Mouse (Mus musculus) forebrain, embryonic 11.5 days (tissue): ENCODE data around the gene Ifit1bl2. TPM values are rescaled to one million over a fixed set of nuclear protein-coding genes. Genes with fewer than 3 reads are reported as not detected.
A peak's percentile ranks its signal among the peaks of the same experiment; 100 is the strongest.
"Not testable (repeated sequence)": the region's sequence is repeated elsewhere in the genome, so short reads cannot be mapped to it uniquely, and the experiment has no call there.

ENCODE experiments used
- ATAC-seq: fragments of 200-750 bp; cut with Nextera tagmentation; replicated peaks from 2 replicates; pipeline ENCODE4 v1.8.0; 2017; ENCODE audit warnings: moderate TSS enrichment; ENCODE audit not compliant: low FRiP score
- DNase-seq: peaks from one replicate; pipeline ENCODE4 v3.0.0-alpha.2; 2017; ENCODE audit warnings: low spot score
- H3K27ac ChIP-seq: fragments of 300-500 bp; sonication (generic); 2 replicates; pipeline ENCODE4 v1.5.1; 2014; ENCODE audit warnings: low read depth, low read length
- H3K27me3 ChIP-seq: fragments of 300-500 bp; sonication (generic); 2 replicates; pipeline ENCODE4 v1.6.1; 2014; ENCODE audit warnings: mild to moderate bottlenecking, low read length, mixed read lengths; ENCODE audit not compliant: control insufficient read depth, insufficient read depth
- H3K36me3 ChIP-seq: fragments of 300-500 bp; sonication (generic); 2 replicates; pipeline ENCODE4 v1.6.1; 2014; ENCODE audit warnings: mild to moderate bottlenecking, low read length, moderate library complexity, mixed read lengths; ENCODE audit not compliant: control insufficient read depth, insufficient read depth
- H3K4me1 ChIP-seq: fragments of 300-500 bp; sonication (generic); replicated peaks from 2 replicates; pipeline ENCODE4 v1.6.1; 2014; ENCODE audit warnings: low read length, mixed read lengths; ENCODE audit not compliant: control insufficient read depth, insufficient read depth
- H3K4me2 ChIP-seq: fragments of 300-500 bp; sonication (generic); 2 replicates; pipeline ENCODE4 v1.6.1; 2014; ENCODE audit warnings: low read depth, mild to moderate bottlenecking, low read length, moderate library complexity, mixed read lengths; ENCODE audit not compliant: severe bottlenecking
- H3K4me3 ChIP-seq: fragments of 300-500 bp; sonication (generic); 2 replicates; pipeline ENCODE4 v1.5.1; 2014; ENCODE audit warnings: low read depth, low read length
- H3K9ac ChIP-seq: fragments of 300-500 bp; sonication (generic); 2 replicates; pipeline ENCODE4 v1.6.1; 2014; ENCODE audit warnings: low read length
- H3K9me3 ChIP-seq: fragments of 300-500 bp; sonication (generic); 2 replicates; pipeline ENCODE4 v1.6.1; 2016; ENCODE audit warnings: low read length, mixed read lengths; ENCODE audit not compliant: control insufficient read depth
- WGBS: fragments of 180-500 bp; shearing (Covaris S2); extraction: QIAGEN DNeasy Blood & Tissue Kit; methylation state at CpG from one replicate; pipeline ENCODE4 v1.1.7; 2014; 5-methylcytosine and 5-hydroxymethylcytosine counted together
- polyA plus RNA-seq: library from polyadenylated mRNA; unstranded; fragments of >200 nt; fragmentation: Nextera tagmentation; extraction: Ambion mirVana; gene quantifications from 2 replicates; pipeline ENCODE4 v1.2.1, GENCODE M21; 2014

The Ifit1bl2 gene
- polyA plus RNA-seq, 1 experiment from 2014 or later: 0.09 TPM

DNA sequence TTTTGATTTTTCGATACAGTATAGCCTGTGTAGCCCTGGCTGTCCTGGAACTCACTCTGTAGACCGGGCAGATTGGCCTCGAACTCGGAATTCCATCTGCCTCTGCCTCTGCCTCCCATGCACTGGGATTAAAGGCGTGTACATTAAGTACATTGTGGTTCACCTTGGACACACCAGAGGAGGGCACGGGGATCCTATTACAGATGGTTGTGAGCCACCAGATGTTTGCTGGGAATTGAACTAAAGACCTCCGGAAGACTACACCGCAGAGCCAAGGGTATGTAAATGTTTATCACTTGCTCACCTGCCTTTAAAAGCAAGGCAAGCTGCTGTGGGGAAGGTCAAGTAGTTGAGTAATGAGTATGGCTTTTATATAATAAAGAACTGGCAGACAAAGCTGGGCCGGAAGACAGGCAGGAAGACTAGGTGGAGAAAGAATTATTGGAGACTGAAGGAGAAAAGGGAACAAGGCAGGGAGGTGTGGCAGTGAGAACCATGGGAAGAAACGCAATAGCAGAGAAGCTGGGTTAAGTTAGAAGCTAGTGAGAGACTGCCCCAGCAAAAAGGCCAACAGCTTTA is 14.8 kb upstream of the Ifit1bl2 start:
- DNase-seq (no peak), ATAC-seq (no peak)
- no peak overlapping the region for H3K4me2 ChIP-seq
- WGBS: 86% methylated on average over 10 of the region's 10 CpGs
- no peak overlapping the region for H3K4me3 ChIP-seq
- no peaks in the 10 kb centered on the region for H3K27me3 ChIP-seq
- no peaks in the 10 kb centered on the region for H3K4me1 ChIP-seq
- H3K36me3 ChIP-seq: no peaks in the 10 kb centered on the region
- H3K27ac ChIP-seq: no peak overlapping the region
- no peak overlapping the region for H3K9ac ChIP-seq
- H3K9me3 ChIP-seq: no peaks in the 10 kb centered on the region

DNA sequence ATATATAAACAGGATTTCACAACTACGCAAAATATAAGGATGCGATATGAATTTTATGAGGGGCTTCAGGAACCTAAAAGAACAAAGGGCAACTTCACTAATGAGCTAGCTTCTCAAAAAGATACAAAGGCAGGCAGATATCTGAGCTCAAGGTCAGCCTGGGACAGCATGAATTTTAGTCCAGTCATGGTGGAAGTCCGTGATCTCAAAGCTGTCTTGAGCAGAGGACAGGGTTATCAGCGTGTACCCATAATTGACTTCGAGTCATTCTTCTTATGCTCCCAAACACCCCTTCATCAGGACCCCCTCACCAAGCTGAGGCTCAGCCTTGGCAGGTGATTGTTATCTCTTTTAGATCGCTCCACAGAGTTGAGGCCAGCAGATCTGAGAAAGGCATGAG is 10.5 kb upstream of the Ifit1bl2 start:
- DNase-seq: no peak
- Histone ChIP-seq H3K4me2 (no peak overlapping the region), H3K9ac (no peak overlapping the region), H3K27me3 (no peaks in the 10 kb centered on the region), H3K36me3 (no peaks in the 10 kb centered on the region), H3K27ac (no peak overlapping the region), H3K9me3 (no peaks in the 10 kb centered on the region), H3K4me1 (no peaks in the 10 kb centered on the region), H3K4me3 (no peak overlapping the region)
- WGBS: 86% methylated on average over 6 of the region's 6 CpGs
- ATAC-seq: no peak

DNA sequence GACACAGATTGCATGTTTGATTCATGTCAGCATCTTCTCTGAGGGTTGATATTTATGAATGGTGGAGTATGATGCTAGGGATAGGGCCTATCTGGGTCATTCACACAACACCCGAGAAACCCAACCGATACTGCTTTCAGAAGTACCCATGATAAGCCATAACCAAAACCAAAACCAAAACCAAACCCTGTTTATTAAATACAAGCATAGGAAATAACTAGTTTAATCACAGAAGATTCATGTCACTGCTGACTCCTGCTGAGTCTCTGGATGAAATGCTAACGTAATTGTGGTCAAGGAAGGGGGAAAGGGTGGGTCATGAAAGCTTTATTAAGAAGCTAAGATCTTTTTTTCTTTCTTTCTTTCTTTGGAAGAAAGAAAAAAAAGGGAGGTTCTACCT is 9.7 kb upstream of the Ifit1bl2 start:
- no peaks in the 10 kb centered on the region for H3K4me1 ChIP-seq
- DNase-seq (no peak), ATAC-seq (no peak)
- H3K36me3 ChIP-seq: no peaks in the 10 kb centered on the region
- H3K9ac ChIP-seq: no peak overlapping the region
- H3K4me2 ChIP-seq: no peak overlapping the region
- no peak overlapping the region for H3K4me3 ChIP-seq
- 93% methylated on average over 3 of the region's 3 CpGs for WGBS
- H3K9me3 ChIP-seq: no peaks in the 10 kb centered on the region
- H3K27ac ChIP-seq: no peak overlapping the region
- H3K27me3 ChIP-seq: no peaks in the 10 kb centered on the region

DNA sequence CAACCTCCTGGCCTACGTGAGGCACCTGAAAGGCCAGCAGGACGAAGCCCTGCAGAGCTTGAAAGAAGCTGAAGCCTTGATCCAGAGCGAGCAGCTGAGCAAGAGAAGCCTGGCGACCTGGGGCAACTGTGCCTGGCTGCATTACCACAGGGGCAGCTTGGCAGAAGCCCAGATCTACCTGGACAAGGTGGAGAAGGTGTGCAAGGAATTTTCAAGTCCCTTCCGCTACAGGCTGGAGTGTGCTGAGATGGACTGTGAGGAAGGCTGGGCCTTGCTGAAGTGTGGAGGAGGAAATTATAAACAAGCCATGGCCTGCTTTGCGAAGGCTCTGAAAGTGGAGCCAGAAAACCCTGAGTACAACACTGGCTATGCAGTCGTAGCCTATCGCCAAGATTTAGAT is 7.1 kb upstream of the Ifit1bl2 start:
- WGBS: 91% methylated on average over 6 of the region's 8 CpGs

DNA sequence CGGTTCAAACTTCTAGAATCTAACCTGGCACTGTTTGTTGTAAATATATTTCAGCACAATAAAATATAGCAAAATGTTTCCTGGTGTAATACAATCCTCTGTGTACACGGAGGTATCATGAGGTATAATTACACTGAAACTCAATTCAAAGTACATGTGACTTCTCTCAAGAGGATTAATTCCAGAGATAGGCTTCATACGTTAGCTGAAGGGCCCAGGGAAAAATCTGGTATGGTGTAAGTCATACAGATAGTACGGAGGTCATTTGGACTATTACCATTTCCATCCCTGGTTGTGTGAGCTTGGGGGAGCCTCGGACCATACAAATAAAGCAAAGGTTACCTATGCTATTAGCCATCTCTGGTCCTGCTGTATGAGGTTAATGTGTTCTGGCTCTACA is 2.1 kb upstream of the Ifit1bl2 start:
- no peak overlapping the region for H3K9ac ChIP-seq
- H3K4me3 ChIP-seq: no peak overlapping the region
- DNase-seq (no peak), ATAC-seq (no peak)
- no peaks in the 10 kb centered on the region for H3K9me3 ChIP-seq
- 80% methylated on average over 5 of the region's 5 CpGs for WGBS
- no peaks in the 10 kb centered on the region for H3K27me3 ChIP-seq
- no peak overlapping the region for H3K4me2 ChIP-seq
- no peaks in the 10 kb centered on the region for H3K4me1 ChIP-seq
- H3K36me3 ChIP-seq: no peaks in the 10 kb centered on the region
- no peak overlapping the region for H3K27ac ChIP-seq

More for the DNA sequence above, 7.1 kb upstream of the Ifit1bl2 start:
- H3K9ac ChIP-seq, DNase-seq, ATAC-seq, H3K4me1 ChIP-seq, H3K27me3 ChIP-seq, H3K27ac ChIP-seq, H3K4me3 ChIP-seq, H3K36me3 ChIP-seq, H3K4me2 ChIP-seq, H3K9me3 ChIP-seq: not testable (repeated sequence)

DNA sequence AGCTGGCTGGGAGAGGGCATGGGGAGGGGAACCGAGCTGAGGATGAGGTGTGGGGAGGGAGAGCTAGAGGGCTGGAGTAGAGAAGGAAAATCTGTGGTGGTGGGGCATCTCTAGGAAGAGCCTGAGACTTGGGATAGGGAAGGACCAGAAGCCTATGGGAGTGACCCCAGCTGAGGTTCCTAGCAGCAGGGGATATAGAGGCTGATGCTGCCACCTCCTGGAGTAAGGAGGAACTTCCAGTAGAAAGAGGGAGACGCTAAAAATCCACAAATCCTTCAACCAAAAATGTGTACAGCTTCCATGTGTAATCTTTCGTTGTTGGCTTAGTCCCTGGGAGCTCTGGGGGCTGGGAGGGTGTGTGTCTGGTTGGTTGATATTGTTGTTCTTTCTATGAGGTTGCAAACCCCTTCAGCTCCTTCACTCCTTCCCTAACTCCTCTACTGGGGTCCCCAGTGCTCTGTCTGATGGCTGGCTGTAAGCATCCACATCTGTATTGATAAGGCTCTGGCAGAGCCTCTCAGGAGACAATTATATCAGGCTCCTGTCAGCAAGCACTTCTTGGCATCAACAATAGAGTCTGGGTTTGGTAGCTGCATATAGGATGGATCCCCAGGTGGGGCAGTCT is 3.5 kb downstream of the Ifit1bl2 start:
- no peaks in the 10 kb centered on the region for H3K9me3 ChIP-seq
- no peak overlapping the region for H3K4me2 ChIP-seq
- H3K27me3 ChIP-seq: no peaks in the 10 kb centered on the region
- H3K4me3 ChIP-seq: no peak overlapping the region
- H3K27ac ChIP-seq: no peak overlapping the region
- ATAC-seq: peak; percentile 71
- no peaks in the 10 kb centered on the region for H3K36me3 ChIP-seq
- peak; percentile 62 for DNase-seq
- H3K9ac ChIP-seq: no peak overlapping the region
- WGBS: 8% methylated on average over 3 of the region's 3 CpGs
- H3K4me1 ChIP-seq: no peaks in the 10 kb centered on the region

DNA sequence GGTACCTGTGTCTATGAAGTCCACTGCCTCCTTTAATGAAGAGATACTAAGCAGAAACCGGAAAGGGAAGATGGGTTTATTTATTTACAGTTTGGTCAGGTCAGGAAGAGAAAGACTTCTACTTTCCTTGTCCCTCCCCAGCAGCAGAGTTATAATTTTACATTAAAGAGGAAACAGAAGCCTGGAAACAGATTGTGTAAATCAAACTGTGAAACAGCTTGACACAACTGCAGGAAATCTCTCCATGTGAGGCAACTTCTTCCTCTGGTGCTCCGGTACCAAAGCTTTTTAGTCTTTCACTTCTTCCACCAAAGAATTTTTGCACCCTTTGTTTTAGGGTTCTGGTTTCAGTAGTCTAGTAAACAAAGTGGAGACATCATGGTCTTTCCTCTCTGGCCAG is 7.1 kb downstream of the Ifit1bl2 start:
- DNase-seq (no peak), ATAC-seq (no peak)
- Histone ChIP-seq H3K27ac (no peak overlapping the region), H3K36me3 (no peaks in the 10 kb centered on the region), H3K4me2 (no peak overlapping the region), H3K27me3 (no peaks in the 10 kb centered on the region), H3K4me3 (no peak overlapping the region), H3K9ac (no peak overlapping the region), H3K4me1 (no peaks in the 10 kb centered on the region), H3K9me3 (no peaks in the 10 kb centered on the region)
- 84% methylated on average over 2 of the region's 2 CpGs for WGBS

DNA sequence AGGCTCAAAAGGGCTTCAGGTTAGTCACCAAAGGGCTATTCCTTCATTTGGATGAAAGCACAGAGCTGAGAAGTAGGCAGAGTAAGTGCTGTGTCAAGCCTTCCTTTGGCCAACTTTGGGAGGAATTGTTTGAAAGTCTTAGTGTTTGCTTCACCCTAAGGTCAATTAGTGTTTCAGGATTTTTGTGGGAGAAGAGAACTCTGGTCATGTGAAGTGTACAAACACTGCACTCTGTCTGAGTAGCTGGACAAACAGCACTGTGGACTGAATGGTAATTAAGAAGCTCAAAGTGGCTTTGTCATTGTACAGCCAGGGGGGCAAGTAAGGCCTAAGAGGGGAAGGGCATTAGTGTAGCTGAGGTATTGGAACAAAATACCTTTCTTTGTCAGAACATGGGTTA is 9.1 kb downstream of the Ifit1bl2 start:
- H3K9ac ChIP-seq: no peak overlapping the region

DNA sequence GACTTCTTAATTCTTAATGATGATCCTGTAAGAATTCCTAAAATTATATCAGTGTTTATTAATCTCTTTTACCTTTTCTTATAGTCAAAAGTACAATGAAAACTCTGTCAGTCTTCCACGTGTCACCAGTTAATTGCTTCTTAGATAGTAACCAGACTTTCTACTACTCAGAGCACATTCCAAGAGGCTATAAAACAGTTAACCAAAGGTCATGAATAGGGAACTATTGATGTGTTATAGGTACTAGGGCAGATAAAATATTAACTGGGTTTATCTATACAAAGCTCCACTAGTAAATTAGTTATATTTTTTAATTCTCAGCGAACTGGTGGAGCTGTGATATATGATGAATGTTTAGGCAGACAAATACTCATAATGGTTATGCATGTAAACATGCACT is 13.0 kb downstream of the Ifit1bl2 start:
- WGBS: 80% methylated on average over 2 of the region's 2 CpGs
- Histone ChIP-seq H3K9ac (no peak overlapping the region), H3K9me3 (no peaks in the 10 kb centered on the region), H3K4me1 (no peaks in the 10 kb centered on the region), H3K36me3 (no peaks in the 10 kb centered on the region), H3K4me2 (no peak overlapping the region), H3K27me3 (no peaks in the 10 kb centered on the region), H3K4me3 (no peak overlapping the region), H3K27ac (no peak overlapping the region)
- DNase-seq: no peak
- no peak for ATAC-seq

More for the DNA sequence above, 9.1 kb downstream of the Ifit1bl2 start:
- no peak for DNase-seq
- Histone ChIP-seq H3K9me3 (no peaks in the 10 kb centered on the region), H3K4me3 (no peak overlapping the region), H3K27me3 (no peaks in the 10 kb centered on the region), H3K4me1 (no peaks in the 10 kb centered on the region), H3K4me2 (no peak overlapping the region), H3K27ac (no peak overlapping the region), H3K36me3 (no peaks in the 10 kb centered on the region)
- no peak for ATAC-seq
